Mouse (Mus musculus) heart, embryonic 13.5 days (tissue): Measurements from ENCODE around the gene Akt1. TPM values are rescaled to one million over a fixed set of nuclear protein-coding genes. Genes with fewer than 3 reads are reported as not detected.
A peak's percentile ranks its signal among the peaks of the same experiment; 100 is the strongest.

Experiments used
- ATAC-seq: fragments of 200-750 bp; cut with Nextera tagmentation; 2 replicates; pipeline ENCODE4 v1.8.0; 2017; ENCODE audit warnings: moderate TSS enrichment; ENCODE audit not compliant: insufficient number of reproducible peaks, low FRiP score, low TSS enrichment; ENCODE audit errors: extremely low read depth
- H3K27ac ChIP-seq: fragments of 300-500 bp; sonication (generic); replicated peaks from 2 replicates; pipeline ENCODE4 v1.5.1; 2015; ENCODE audit warnings: moderate library complexity, mild to moderate bottlenecking, inconsistent platforms
- H3K27me3 ChIP-seq: fragments of 300-500 bp; sonication (generic); replicated peaks from 2 replicates; pipeline ENCODE4 v1.6.1; 2015; ENCODE audit warnings: mild to moderate bottlenecking, inconsistent platforms
- H3K36me3 ChIP-seq: fragments of 300-500 bp; sonication (generic); 2 replicates; pipeline ENCODE4 v1.6.1; 2015; ENCODE audit warnings: mild to moderate bottlenecking, inconsistent platforms
- H3K4me1 ChIP-seq: fragments of 300-500 bp; sonication (generic); 2 replicates; pipeline ENCODE4 v1.6.1; 2015; ENCODE audit warnings: inconsistent platforms
- H3K4me2 ChIP-seq: fragments of 300-500 bp; sonication (generic); 2 replicates; pipeline ENCODE4 v1.6.1; 2015; ENCODE audit warnings: inconsistent platforms, mild to moderate bottlenecking, moderate library complexity
- H3K4me3 ChIP-seq: fragments of 300-500 bp; sonication (generic); 2 replicates; pipeline ENCODE4 v1.5.1; 2015; ENCODE audit warnings: moderate library complexity, mild to moderate bottlenecking, inconsistent platforms
- H3K9ac ChIP-seq: fragments of 300-500 bp; sonication (generic); 2 replicates; pipeline ENCODE4 v1.6.1; 2015; ENCODE audit warnings: inconsistent platforms, mild to moderate bottlenecking, moderate library complexity
- H3K9me3 ChIP-seq: fragments of 300-500 bp; sonication (generic); 2 replicates; pipeline ENCODE4 v1.6.1; 2016; ENCODE audit warnings: inconsistent platforms
- WGBS: fragments of 180-500 bp; shearing (Covaris S2); methylation state at CpG from one replicate; pipeline ENCODE4 v1.1.7; 2015; ENCODE audit warnings: mixed read lengths; 5-methylcytosine and 5-hydroxymethylcytosine counted together
- microRNA-seq: library from miRNA; unstranded; fragments of <30 nt; microRNA quantifications from one replicate; pipeline ENCODE4, GENCODE M21; 2016
- polyA plus RNA-seq: library from polyadenylated mRNA; unstranded; fragments of >200 nt; fragmentation: Nextera tagmentation; extraction: Ambion mirVana; gene quantifications from 2 replicates; pipeline ENCODE4 v1.2.1, GENCODE M21; 2015

Gene Akt1
- polyA plus RNA-seq, 1 experiment from 2014 or later, result 59.2 TPM

- H3K36me3 ChIP-seq, result peaks cover 53% of the 10 kb centered on the region
- H3K9ac ChIP-seq, result 0 out of 2 replicates have a peak overlapping the region, but pooled peaks have one; percentile 8
- WGBS, result 66% methylated on average over 20 of the region's 20 CpGs
- peaks cover 37% of the 10 kb centered on the region for H3K4me1 ChIP-seq
- no peak overlapping the region for H3K4me2 ChIP-seq
- H3K27ac ChIP-seq, result no peak overlapping the region
- H3K9me3 ChIP-seq, result no peaks in the 10 kb centered on the region
- H3K4me3 ChIP-seq, result no peak overlapping the region
- no peak; the same call in 1 of the 2 replicates for ATAC-seq
- H3K27me3 ChIP-seq, result no peaks in the 10 kb centered on the region
Observed at GRCm38 (mm10) chr12:112604709-112605649, 69.7 kb downstream of the Akt1 start.

- Histone ChIP-seq H3K36me3 (peaks cover 44% of the 10 kb centered on the region), H3K4me2 (no peak overlapping the region)
Observed at GRCm38 (mm10) chr12:112604022-112604421, 70.7 kb downstream of the Akt1 start.

More at GRCm38 (mm10) chr12:112604022-112604421, 70.7 kb downstream of the Akt1 start:
- no peaks in the 10 kb centered on the region for H3K9me3 ChIP-seq
- WGBS, result 79% methylated on average over 5 of the region's 5 CpGs
- H3K27ac ChIP-seq, result no peak overlapping the region
- peaks cover 40% of the 10 kb centered on the region for H3K4me1 ChIP-seq
- ATAC-seq, result no peak
- H3K9ac ChIP-seq, result no peak overlapping the region
- no peak overlapping the region for H3K4me3 ChIP-seq
- no peaks in the 10 kb centered on the region for H3K27me3 ChIP-seq

Small RNAs within 50 kb of the gene (microRNA-seq; reads per million reads assigned to microRNA genes)
- gene Mir6939, result not detected

Other genes starting within 250 kb of the Akt1 start
- gene A530016L24Rik, start 185.4 kb downstream of the Akt1 start, polyA plus RNA-seq, result 6.0 and 6.2 TPM in 2 replicates
- gene Tmem179, start 158.1 kb downstream of the Akt1 start, polyA plus RNA-seq, result 0.62 and 0.70 TPM in 2 replicates
- gene Inf2, start 86.1 kb downstream of the Akt1 start, polyA plus RNA-seq, result 3.2 TPM in 2 replicates
- gene Adssl1, start 54.8 kb downstream of the Akt1 start, polyA plus RNA-seq, result 69.3 and 83.9 TPM in 2 replicates
- gene Siva1, start 30.2 kb downstream of the Akt1 start, polyA plus RNA-seq, result 129 and 149 TPM in 2 replicates
- gene Zbtb42, start 3.9 kb upstream of the Akt1 start, polyA plus RNA-seq, result 5.8 and 6.2 TPM in 2 replicates
- 4.0 and 4.3 TPM in 2 replicates for gene Cep170b, start 45.6 kb upstream of the Akt1 start, polyA plus RNA-seq
- gene Pld4, start 85.8 kb upstream of the Akt1 start, polyA plus RNA-seq, result 5.5 and 7.0 TPM in 2 replicates
- gene Ahnak2, start 127.8 kb upstream of the Akt1 start, polyA plus RNA-seq, result 1.1 and 1.2 TPM in 2 replicates
- 7.6 and 8.0 TPM in 2 replicates for gene Clba1, start 134.1 kb upstream of the Akt1 start, polyA plus RNA-seq
- 49.1 and 49.3 TPM in 2 replicates for gene Cdca4, start 154.5 kb upstream of the Akt1 start, polyA plus RNA-seq
- gene Gpr132, start 193.3 kb upstream of the Akt1 start, polyA plus RNA-seq, result 0.08 and 0.16 TPM in 2 replicates